Mouse (Mus musculus) embryonic facial prominence, embryonic 10.5 days (tissue): ENCODE data around the gene Cd4. TPM values are rescaled to one million over a fixed set of nuclear protein-coding genes. Genes with fewer than 3 reads are reported as not detected.
"Not testable (repeated sequence)": the region's sequence is repeated elsewhere in the genome, so short reads cannot be mapped to it uniquely, and the experiment has no call there.

ENCODE experiments used
- DNase-seq: peaks from one replicate; pipeline ENCODE4 v3.0.0-alpha.2; 2017; ENCODE audit warnings: low spot score
- H3K27ac ChIP-seq: fragments of 300-500 bp; sonication (generic); replicated peaks from 2 replicates; pipeline ENCODE4 v1.5.1; 2016; ENCODE audit warnings: mild to moderate bottlenecking
- H3K27me3 ChIP-seq: fragments of 300-500 bp; sonication (generic); replicated peaks from 2 replicates; pipeline ENCODE4 v1.6.1; 2016; ENCODE audit warnings: low read depth, mild to moderate bottlenecking; ENCODE audit not compliant: poor library complexity, severe bottlenecking
- H3K36me3 ChIP-seq: fragments of 300-500 bp; sonication (generic); replicated peaks from 2 replicates; pipeline ENCODE4 v1.6.1; 2016; ENCODE audit warnings: mild to moderate bottlenecking, moderate library complexity
- H3K4me1 ChIP-seq: fragments of 300-500 bp; sonication (generic); 2 replicates; pipeline ENCODE4 v1.6.1; 2016
- H3K4me3 ChIP-seq: fragments of 300-500 bp; sonication (generic); 2 replicates; pipeline ENCODE4 v1.5.1; 2016; ENCODE audit warnings: mild to moderate bottlenecking, moderate library complexity
- H3K9me3 ChIP-seq: fragments of 300-500 bp; sonication (generic); 2 replicates; pipeline ENCODE4 v1.6.1; 2016; ENCODE audit warnings: mild to moderate bottlenecking
- WGBS: fragments of 180-500 bp; shearing (Covaris S2); methylation state at CpG from one replicate; pipeline ENCODE4 v1.1.7; 2016; 5-methylcytosine and 5-hydroxymethylcytosine counted together
- polyA plus RNA-seq: library from polyadenylated mRNA; unstranded; fragments of >200 nt; fragmentation: Nextera tagmentation; extraction: Ambion mirVana; gene quantifications from 2 replicates; pipeline ENCODE4 v1.2.1, GENCODE M21; 2016

The Cd4 gene
- polyA plus RNA-seq, 1 experiment from 2014 or later: not detected

GRCm38 (mm10) chr6:124850535-124850934 lies 37.5 kb downstream of the Cd4 start:
- Histone ChIP-seq H3K4me3 (no peak overlapping the region), H3K36me3 (peaks cover 53% of the 10 kb centered on the region), H3K4me1 (peaks cover 15% of the 10 kb centered on the region), H3K27ac (no peak overlapping the region), H3K27me3 (no peaks in the 10 kb centered on the region), H3K9me3 (no peaks in the 10 kb centered on the region)
- WGBS: 60% methylated on average over 8 of the region's 8 CpGs
- no peak for DNase-seq

- H3K27ac ChIP-seq: 0 out of 2 replicates have a peak overlapping the region, but pooled peaks have one; percentile 11
- peak; percentile 96 for DNase-seq
- no peaks in the 10 kb centered on the region for H3K9me3 ChIP-seq
- H3K36me3 ChIP-seq: peaks cover 43% of the 10 kb centered on the region
- peak overlapping the region; percentile 13; the same call in 1 of the 2 replicates for H3K4me3 ChIP-seq
- H3K27me3 ChIP-seq: no peaks in the 10 kb centered on the region
- WGBS: 11% methylated on average over 9 of the region's 9 CpGs
- peaks cover 10% of the 10 kb centered on the region for H3K4me1 ChIP-seq
Observed at GRCm38 (mm10) chr6:124847305-124847704, 40.7 kb downstream of the Cd4 start.

- 35% methylated on average over 15 of the region's 15 CpGs for WGBS
- Histone ChIP-seq H3K27ac (0 out of 2 replicates have a peak within 1 kb of the TSS, but pooled peaks have one; percentile 2), H3K4me3 (peak within 1 kb of the TSS; percentile 8)
Observed at GRCm38 (mm10) chr6:124840241-124841167, 47.5 kb downstream of the Cd4 start, which contains the start of gene Gnb3. Gene Gnb3, minus strand, starts transcription at chr6:124840275.

GRCm38 (mm10) chr6:124839805-124840204 lies 48.2 kb downstream of the Cd4 start:
- Histone ChIP-seq H3K9me3 (no peaks in the 10 kb centered on the region), H3K4me1 (peaks cover 51% of the 10 kb centered on the region), H3K36me3 (peaks cover 29% of the 10 kb centered on the region), H3K27ac (0 out of 2 replicates have a peak overlapping the region, but pooled peaks have one; percentile 2), H3K27me3 (peaks cover 14% of the 10 kb centered on the region), H3K4me3 (peak overlapping the region; percentile 8)
- 14% methylated on average over 8 of the region's 8 CpGs for WGBS
- DNase-seq: no peak

More at GRCm38 (mm10) chr6:124840241-124841167, 47.5 kb downstream of the Cd4 start, which contains the start of gene Gnb3:
- Histone ChIP-seq H3K27me3 (peaks cover 14% of the 10 kb centered on the region), H3K9me3 (no peaks in the 10 kb centered on the region), H3K36me3 (peaks cover 29% of the 10 kb centered on the region), H3K4me1 (peaks cover 44% of the 10 kb centered on the region)
- no peak for DNase-seq

- no peak for DNase-seq
- Histone ChIP-seq H3K36me3 (peaks cover 50% of the 10 kb centered on the region), H3K9me3 (no peaks in the 10 kb centered on the region), H3K27ac (no peak overlapping the region), H3K27me3 (peaks cover 14% of the 10 kb centered on the region), H3K4me1 (peaks cover 77% of the 10 kb centered on the region), H3K4me3 (no peak overlapping the region)
- WGBS: 86% methylated on average over 7 of the region's 7 CpGs
Observed at GRCm38 (mm10) chr6:124836411-124836810, 51.6 kb downstream of the Cd4 start.

- peak; percentile 34 for DNase-seq
- peak overlapping the region; percentile 27; the same call in 1 of the 2 replicates for H3K4me3 ChIP-seq
Observed at GRCm38 (mm10) chr6:124835531-124835930, 52.5 kb downstream of the Cd4 start.

GRCm38 (mm10) chr6:124834512-124835081 lies 53.4 kb downstream of the Cd4 start:
- Histone ChIP-seq H3K4me1 (peaks cover 77% of the 10 kb centered on the region), H3K36me3 (peaks cover 46% of the 10 kb centered on the region), H3K27me3 (peaks cover 9% of the 10 kb centered on the region), H3K4me3 (peak overlapping the region; percentile 17; the same call in 1 of the 2 replicates), H3K27ac (no peak overlapping the region), H3K9me3 (no peaks in the 10 kb centered on the region)
- DNase-seq: no peak
- WGBS: 83% methylated on average over 6 of the region's 6 CpGs

More at GRCm38 (mm10) chr6:124835531-124835930, 52.5 kb downstream of the Cd4 start:
- no peaks in the 10 kb centered on the region for H3K9me3 ChIP-seq
- H3K36me3 ChIP-seq: peaks cover 46% of the 10 kb centered on the region
- H3K27me3 ChIP-seq: peaks cover 14% of the 10 kb centered on the region
- H3K4me1 ChIP-seq: peaks cover 84% of the 10 kb centered on the region
- 37% methylated on average over 10 of the region's 10 CpGs for WGBS
- peak overlapping the region; percentile 58 for H3K27ac ChIP-seq

GRCm38 (mm10) chr6:124831649-124832048 lies 56.4 kb downstream of the Cd4 start:
- H3K4me1 ChIP-seq: peaks cover 65% of the 10 kb centered on the region
- no peak for DNase-seq
- H3K36me3 ChIP-seq: peaks cover 56% of the 10 kb centered on the region
- no peaks in the 10 kb centered on the region for H3K27me3 ChIP-seq
- no peak overlapping the region for H3K27ac ChIP-seq
- no peaks in the 10 kb centered on the region for H3K9me3 ChIP-seq
- H3K4me3 ChIP-seq: peak overlapping the region; percentile 81
- whole genome bisulfite sequencing: 93% methylated on average over 8 of the region's 8 CpGs

GRCm38 (mm10) chr6:124831199-124831598 lies 56.8 kb downstream of the Cd4 start:
- H3K27me3 ChIP-seq, DNase-seq, H3K27ac ChIP-seq, H3K9me3 ChIP-seq: not testable (repeated sequence)
- WGBS: 95% methylated on average over 4 of the region's 4 CpGs
- Histone ChIP-seq H3K4me1 (peaks cover 60% of the 10 kb centered on the region), H3K36me3 (peaks cover 61% of the 10 kb centered on the region), H3K4me3 (peak overlapping the region; percentile 81)

GRCm38 (mm10) chr6:124829799-124830700 lies 58.0 kb downstream of the Cd4 start:
- Histone ChIP-seq H3K9me3 (no peaks in the 10 kb centered on the region), H3K4me1 (peaks cover 49% of the 10 kb centered on the region), H3K4me3 (peak overlapping the region; percentile 81), H3K27ac (peak overlapping the region; percentile 90), H3K36me3 (peaks cover 65% of the 10 kb centered on the region), H3K27me3 (no peaks in the 10 kb centered on the region)
- under 1% methylated on average over 38 of the region's 38 CpGs for WGBS
- DNase-seq: peak; percentile 94

- under 1% methylated on average over 55 of the region's 55 CpGs for WGBS
- peaks cover 65% of the 10 kb centered on the region for H3K36me3 ChIP-seq
Observed at GRCm38 (mm10) chr6:124828868-124829798, 58.9 kb downstream of the Cd4 start, which contains the start of the genes Usp5 and Cdca3. Gene Usp5, minus strand, starts transcription at chr6:124829484. Gene Cdca3, plus strand, starts transcription at chr6:124829547.

More at GRCm38 (mm10) chr6:124828868-124829798, 58.9 kb downstream of the Cd4 start, which contains the start of the genes Usp5 and Cdca3:
- H3K4me3 ChIP-seq: peak within 1 kb of the TSS; percentile 81
- no peaks in the 10 kb centered on the region for H3K9me3 ChIP-seq
- H3K27ac ChIP-seq: peak within 1 kb of the TSS; percentile 90
- peak; percentile 99 for DNase-seq
- no peaks in the 10 kb centered on the region for H3K27me3 ChIP-seq
- peaks cover 40% of the 10 kb centered on the region for H3K4me1 ChIP-seq
